21 mouse cellular contexts compared by ENCODE assay signal in genomic region chr1:106210461-106210860, GRCm38 (mm10). TPM values are rescaled to one million over a fixed set of nuclear protein-coding genes. Genes with fewer than 3 reads are reported as not detected.
DNase-seq lines count a peak whose midpoint lies in the region; ATAC-seq and TF ChIP-seq lines count a peak whose summit lies in the region.
"Had no signal": no experiment of that assay in that cellular context is flagged by ENCODE, and none has a peak within 500 bp of the region (broad histone marks: within the 10 kb centered on the region; RNA-seq: fewer than 3 reads in every experiment).

No protein-coding gene starts in this region.

- no peak for TF ChIP-seq POLR2A in embryonic fibroblast, embryonic 13.5 days (IDR thresholded peaks at IDR 0.05; ENCODE audit: low read depth, low read length)

- H3K27me3 ChIP-seq in C2C12 (ENCODE audit: control insufficient read depth, insufficient read depth, insufficient read length): no peaks in the 10 kb centered on the region
- no peaks in the 10 kb centered on the region for H3K27me3 ChIP-seq in neural tube, embryonic 15.5 days (replicated peaks)
- H3K27me3 ChIP-seq in midbrain, embryonic 11.5 days (ENCODE audit: control insufficient read depth, insufficient read depth, low read length): no peaks in the 10 kb centered on the region
- H3K27me3 ChIP-seq: embryonic facial prominence, embryonic 12.5 days; forebrain, embryonic 13.5 days; forebrain, embryonic 15.5 days; Patski had no signal

- peaks cover 28% of the 10 kb centered on the region for H3K4me1 ChIP-seq in embryonic fibroblast, embryonic 13.5 days (ENCODE audit: control insufficient read depth, insufficient read depth, low read length)
- H3K4me1 ChIP-seq in neural tube, embryonic 15.5 days: peaks cover 12% of the 10 kb centered on the region; the same call in 1 of the 2 replicates
- H3K4me1 ChIP-seq in midbrain, embryonic 11.5 days (ENCODE audit: control insufficient read depth, insufficient read depth, low read length): no peaks in the 10 kb centered on the region

- H3K79me2 ChIP-seq in C2C12 (ENCODE audit: control insufficient read depth, insufficient read depth): peaks cover 77% of the 10 kb centered on the region

- H3K79me3 ChIP-seq in C2C12 (ENCODE audit: low read depth): peaks cover 10% of the 10 kb centered on the region

- no peak overlapping the region for H3K4me2 ChIP-seq in neural tube, embryonic 15.5 days
- no peak overlapping the region for H3K4me2 ChIP-seq in midbrain, embryonic 11.5 days
- H3K4me2 ChIP-seq: embryonic facial prominence, embryonic 12.5 days; forebrain, embryonic 13.5 days; forebrain, embryonic 15.5 days had no signal

- peak overlapping the region; percentile 96 for H3K27ac ChIP-seq in embryonic fibroblast, embryonic 13.5 days (ENCODE audit: insufficient read depth, low read length)
- H3K27ac ChIP-seq in neural tube, embryonic 15.5 days (replicated peaks): no peak overlapping the region
- no peak overlapping the region for H3K27ac ChIP-seq in midbrain, embryonic 11.5 days (ENCODE audit: low read depth, low read length)
- H3K27ac ChIP-seq: embryonic facial prominence, embryonic 10.5 days; embryonic facial prominence, embryonic 12.5 days; forebrain, embryonic 13.5 days; forebrain, embryonic 15.5 days had no signal

- no peak for DNase-seq in midbrain, embryonic 11.5 days (ENCODE audit: low spot score, missing footprints)
- DNase-seq: adrenal gland, adult 8-10 months; adrenal gland, postnatal 14 days; adrenal gland, postnatal 36 days; B cell, adult 2 months; cerebellum, adult 11-12 months; cerebellum, adult 2 months; cerebellum, adult 9-10 months; cerebellum, postnatal 10 days; cerebellum, postnatal 25 days; forebrain, postnatal 0 days had no signal

- H3K9me3 ChIP-seq in neural tube, embryonic 15.5 days (replicated peaks): no peaks in the 10 kb centered on the region
- H3K9me3 ChIP-seq in midbrain, embryonic 11.5 days (ENCODE audit: control insufficient read depth, low read length): no peaks in the 10 kb centered on the region
- H3K9me3 ChIP-seq: embryonic facial prominence, embryonic 10.5 days; embryonic facial prominence, embryonic 12.5 days; forebrain, embryonic 13.5 days; forebrain, embryonic 15.5 days had no signal

- TF ChIP-seq CTCF in C2C12 (IDR thresholded peaks at IDR 0.05; ENCODE audit: control insufficient read depth, insufficient read depth, insufficient read length): no peak
- no peak for TF ChIP-seq CTCF in embryonic fibroblast, embryonic 13.5 days (IDR thresholded peaks at IDR 0.05; ENCODE audit: borderline replicate concordance, insufficient read depth, low read length)

- no peak overlapping the region for H3K9ac ChIP-seq in neural tube, embryonic 15.5 days (replicated peaks)
- no peak overlapping the region for H3K9ac ChIP-seq in midbrain, embryonic 11.5 days (ENCODE audit: low read length)
- H3K9ac ChIP-seq: embryonic facial prominence, embryonic 12.5 days; forebrain, embryonic 13.5 days; forebrain, embryonic 15.5 days; forebrain, postnatal 0 days had no signal

- 77% methylated on average over 3 of the region's 3 CpGs for WGBS in neural tube, embryonic 15.5 days
- 86% methylated on average over 3 of the region's 3 CpGs for WGBS in midbrain, embryonic 11.5 days

- ATAC-seq in neural tube, embryonic 15.5 days (ENCODE audit: low FRiP score): no peak
- ATAC-seq in erythroblast, adult 5-6 weeks (replicated peaks; ENCODE audit: low FRiP score, poor library complexity, severe bottlenecking): no peak
- ATAC-seq in midbrain, embryonic 11.5 days (ENCODE audit: low FRiP score): no peak
- ATAC-seq: activated CD4-positive, CD25-positive, alpha-beta regulatory T cell, adult 4 months; forebrain, embryonic 13.5 days; forebrain, embryonic 15.5 days; forebrain, postnatal 0 days; Patski had no signal

- no peak overlapping the region for H3ac ChIP-seq in C2C12 (ENCODE audit: control insufficient read depth, insufficient read length, low read depth)

- H3K36me3 ChIP-seq in C2C12 (ENCODE audit: control insufficient read depth, insufficient read depth): no peaks in the 10 kb centered on the region
- no peaks in the 10 kb centered on the region for H3K36me3 ChIP-seq in neural tube, embryonic 15.5 days
- no peaks in the 10 kb centered on the region for H3K36me3 ChIP-seq in midbrain, embryonic 11.5 days (ENCODE audit: control insufficient read depth, insufficient read depth, low read length)
- H3K36me3 ChIP-seq: embryonic facial prominence, embryonic 10.5 days; embryonic facial prominence, embryonic 12.5 days; forebrain, embryonic 15.5 days had no signal

- H3K4me3 ChIP-seq in C2C12 (ENCODE audit: insufficient read depth, poor library complexity, severe bottlenecking): no peak overlapping the region
- H3K4me3 ChIP-seq in embryonic fibroblast, embryonic 13.5 days (ENCODE audit: insufficient read depth, low read length): no peak overlapping the region
- H3K4me3 ChIP-seq in neural tube, embryonic 15.5 days (replicated peaks): no peak overlapping the region
- no peak overlapping the region for H3K4me3 ChIP-seq in midbrain, embryonic 11.5 days (ENCODE audit: low read depth, low read length)
- H3K4me3 ChIP-seq: embryonic facial prominence, embryonic 10.5 days; embryonic facial prominence, embryonic 12.5 days; forebrain, embryonic 13.5 days; forebrain, embryonic 15.5 days had no signal

TF ChIP-seq in C2C12, 6 proteins besides CTCF, POLR2A, EP300 and RAD21:
- no peak for TF ChIP-seq USF1 (IDR thresholded peaks at IDR 0.05; ENCODE audit: low read depth)
- peak; percentile 40 for TF ChIP-seq MYOD1 (IDR thresholded peaks at IDR 0.05; ENCODE audit: control insufficient read depth, insufficient read length, low read depth)
- TF ChIP-seq CEBPB (IDR thresholded peaks at IDR 0.05; ENCODE audit: low read depth): no peak
- no peak for TF ChIP-seq MAX (IDR thresholded peaks at IDR 0.05)
- TF ChIP-seq FOSL1 (IDR thresholded peaks at IDR 0.05; ENCODE audit: insufficient read depth, low read length, poor library complexity, severe bottlenecking): peak; percentile 8
- TF ChIP-seq MYOG (IDR thresholded peaks at IDR 0.05; ENCODE audit: control insufficient read depth, extremely low read depth, insufficient read length): no peak

RNA-seq across cellular contexts. Expression of gene Phlpp1, which starts 38.9 kb away (rescaled TPM):
- polyA plus RNA-seq in C2C12 (2012; fragmentation: generic; extraction: Trizol): 6.3 TPM
- polyA plus RNA-seq in embryonic fibroblast, embryonic 13.5 days (2011; ENCODE audit: insufficient read length, low read depth, missing spikeins): 14.3 and 25.0 TPM in 2 replicates
- polyA plus RNA-seq in neural tube, embryonic 15.5 days (2015; fragmentation: Nextera tagmentation; extraction: Ambion mirVana): 7.5 and 7.8 TPM in 2 replicates
- total RNA-seq in erythroblast, adult 5-6 weeks (2015; ENCODE audit: low replicate concordance): 0.42 and 0.96 TPM in 2 replicates
- 1.1 and 3.3 TPM in 2 replicates for total RNA-seq in erythroblast, adult 5-6 weeks (2017; ENCODE audit: low replicate concordance)
- 6.2 and 6.8 TPM in 2 replicates for polyA plus RNA-seq in midbrain, embryonic 11.5 days (2014; fragmentation: Nextera tagmentation; extraction: Ambion mirVana)
